Mouse (Mus musculus) cerebellum, postnatal 36 days (tissue): ENCODE measurements around the gene Prrc2a.

Experiments
- DNase-seq, 2 experiments: peaks; one replicate each; pipeline ENCODE4 v3.0.0; 2021 to 2022; ENCODE audit warnings: mixed read lengths in 2 of 2

The Prrc2a gene

DNA sequence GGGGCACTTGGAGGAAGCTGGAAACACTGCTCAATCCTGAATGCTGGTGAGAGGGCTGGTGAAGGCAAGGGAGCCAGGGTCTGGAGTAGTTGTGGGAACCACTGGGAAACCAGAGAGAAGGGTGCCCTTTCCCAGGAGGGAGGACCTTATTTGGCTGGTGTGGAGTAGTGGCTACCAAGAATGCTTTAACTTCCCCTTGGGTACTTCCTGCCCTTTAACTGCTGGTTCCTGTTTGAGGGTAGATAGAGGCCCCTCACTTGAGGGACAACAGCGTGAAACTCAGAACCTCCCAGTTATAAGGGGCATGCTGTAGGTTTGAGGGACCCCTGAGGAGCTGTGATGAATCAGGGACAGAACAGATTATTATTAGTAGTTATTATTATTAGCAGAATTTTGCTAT lies 24.5 kb upstream of the Prrc2a start:
- no peak for DNase-seq

- no peak for DNase-seq
Measured at GRCm38 (mm10) chr17:35187959-35188610, 23.4 kb upstream of the Prrc2a start, which contains the start of gene Lst1. Gene Lst1, minus strand, starts transcription at chr17:35188439.

- DNase-seq: no peak
Measured at GRCm38 (mm10) chr17:35187345-35187744, 22.6 kb upstream of the Prrc2a start.

DNA sequence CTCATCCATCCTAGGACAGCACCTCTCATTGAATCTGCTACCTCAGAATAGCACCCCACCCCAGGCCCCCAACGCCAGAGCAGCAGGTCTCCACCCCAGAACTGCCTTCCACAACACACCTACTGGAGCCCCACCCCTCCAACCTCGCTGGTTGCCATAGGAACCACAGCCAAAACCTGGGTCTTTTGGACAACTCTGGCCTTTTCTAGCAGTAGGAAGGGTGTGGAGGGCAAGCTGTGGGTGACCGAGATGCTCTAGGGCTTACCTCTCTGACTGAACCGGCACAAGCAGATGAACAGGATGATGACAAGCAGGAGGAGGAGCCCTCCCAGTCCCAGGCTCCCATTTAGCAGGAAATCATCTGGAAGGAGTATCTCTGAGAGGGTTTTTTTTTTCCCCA lies 22.0 kb upstream of the Prrc2a start:
- DNase-seq: no peak

DNA sequence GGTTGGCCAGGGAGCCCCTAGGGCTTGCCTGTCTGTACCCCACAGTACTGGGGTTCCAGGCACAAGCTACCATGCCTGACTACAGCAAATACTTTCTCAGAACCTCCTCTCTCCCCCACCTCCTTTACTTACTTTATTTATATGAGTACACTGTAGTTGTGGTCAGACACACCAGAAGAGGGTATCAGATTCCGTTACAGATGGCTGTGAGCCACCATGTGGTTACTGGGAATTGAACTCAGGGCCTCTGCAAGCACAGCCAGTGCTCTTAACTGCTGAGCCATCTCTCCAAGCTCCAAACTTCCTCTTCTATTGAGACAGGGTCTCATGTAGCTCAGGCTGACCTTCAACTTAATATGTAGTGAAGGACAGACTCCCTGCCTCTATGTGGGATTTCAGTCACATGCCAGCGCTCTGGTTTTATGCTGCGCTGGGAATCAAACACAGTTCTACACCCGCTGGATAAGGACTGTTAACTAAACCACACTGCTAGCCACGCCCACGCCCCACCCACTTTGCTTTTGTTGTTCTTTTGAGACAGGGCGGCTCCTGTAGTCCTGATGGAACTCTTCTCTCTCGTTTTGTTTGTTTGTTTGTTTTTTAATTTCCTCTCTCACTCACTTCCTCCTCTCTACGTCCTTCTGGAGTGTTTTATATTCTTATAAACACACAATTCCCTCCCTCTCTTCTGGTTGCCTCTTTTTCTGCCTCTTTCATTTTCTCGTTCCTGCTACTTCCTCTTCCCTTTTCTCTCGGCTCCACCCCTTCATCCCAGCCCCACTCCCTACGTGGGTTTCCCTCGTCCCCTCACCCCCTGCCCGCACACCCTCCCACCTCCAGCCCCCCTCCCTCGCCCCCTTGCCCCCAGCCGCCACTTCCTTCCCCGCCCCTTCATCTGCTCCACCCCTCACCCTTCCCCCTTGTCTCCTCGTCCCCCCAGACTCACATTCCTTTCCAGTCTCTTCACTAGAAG lies 21.2 kb upstream of the Prrc2a start:
- no peak for DNase-seq

GRCm38 (mm10) chr17:35180093-35180492 lies 15.4 kb upstream of the Prrc2a start:
- no peak for DNase-seq

- peak; percentile 28 to 49 for DNase-seq
Measured at GRCm38 (mm10) chr17:35178528-35178927, 13.8 kb upstream of the Prrc2a start.

DNA sequence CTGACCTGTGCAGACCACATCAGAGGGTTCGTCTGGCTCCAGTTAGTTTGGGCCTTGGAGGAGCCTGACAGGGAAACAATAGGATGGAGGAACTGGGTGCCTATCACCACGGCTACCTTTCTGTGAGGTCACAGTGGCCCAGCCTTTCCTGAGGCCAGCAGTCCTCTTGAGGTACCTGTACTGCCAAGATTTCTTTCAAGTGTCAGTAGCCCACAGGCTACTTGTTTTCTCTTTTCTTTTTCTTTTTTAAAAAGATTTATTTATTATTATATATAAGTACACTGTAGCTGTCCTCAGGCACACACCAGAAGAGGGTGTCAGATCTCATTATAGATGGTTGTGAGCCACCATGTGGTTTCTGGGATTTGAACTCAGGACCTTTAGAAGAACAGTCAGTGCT lies 11.3 kb upstream of the Prrc2a start, which contains the start of gene Aif1:
Gene Aif1 (minus strand): TSS at position 101 of the 400 bp plus-strand sequence.
- no peak for DNase-seq

GRCm38 (mm10) chr17:35175382-35175781 lies 10.7 kb upstream of the Prrc2a start:
- no peak for DNase-seq

DNA sequence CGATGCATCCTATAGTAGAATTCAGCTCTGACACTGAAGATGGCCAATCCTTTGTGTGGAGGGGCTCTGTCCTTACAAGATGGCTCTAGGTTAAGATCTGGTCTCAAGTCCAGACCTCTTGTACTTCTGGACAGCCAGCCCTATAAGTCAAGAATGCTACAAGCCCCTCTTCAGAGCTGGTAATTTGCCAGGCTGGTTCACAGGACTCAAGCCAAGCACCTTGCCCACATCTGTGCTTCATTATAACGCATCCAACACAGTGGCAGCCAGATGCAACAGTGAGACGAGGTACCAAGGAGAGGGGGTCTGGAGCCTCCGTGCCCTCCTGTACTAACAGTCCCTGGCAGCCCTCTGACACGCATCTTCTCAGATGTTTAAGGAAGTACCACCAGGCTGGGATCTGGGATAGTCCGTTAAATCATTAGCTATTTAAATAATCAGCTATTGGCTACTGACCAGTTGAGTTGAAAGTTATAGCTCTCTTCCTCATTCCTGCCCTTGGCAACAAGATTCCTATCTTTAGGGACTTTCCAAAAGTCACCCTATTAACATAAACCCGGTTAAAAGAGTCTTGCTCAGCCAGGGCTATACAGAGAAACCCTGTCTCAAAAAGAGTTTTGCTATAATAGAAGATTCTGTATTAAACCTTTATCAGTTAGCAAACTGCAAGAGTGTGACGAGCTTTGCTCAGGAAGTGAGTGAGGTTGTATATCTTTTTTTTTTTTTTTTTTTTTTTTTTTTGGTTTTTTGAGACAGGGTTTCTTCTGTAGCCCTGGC lies 9.7 kb upstream of the Prrc2a start:
- DNase-seq: no peak

DNA sequence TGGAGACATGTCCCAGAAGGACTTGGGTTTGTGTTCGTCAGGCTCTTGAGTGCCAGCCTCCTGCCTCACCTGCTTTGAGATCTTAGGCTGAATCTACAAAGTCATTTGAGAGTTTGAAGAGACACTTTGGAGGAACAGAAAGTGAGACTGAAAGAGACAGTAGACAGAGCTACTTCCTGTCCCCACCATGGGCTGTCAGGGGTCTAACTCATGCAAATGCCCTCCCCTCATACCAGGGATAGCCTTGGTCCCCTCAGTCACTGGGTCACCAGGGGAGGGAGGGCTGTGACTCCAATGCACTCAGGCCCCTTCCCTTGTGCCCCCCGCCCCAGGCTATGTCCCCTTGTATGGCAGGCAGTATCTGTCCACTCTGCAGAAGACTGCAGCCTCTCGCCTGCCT lies 8.6 kb upstream of the Prrc2a start:
- DNase-seq: no peak

DNA sequence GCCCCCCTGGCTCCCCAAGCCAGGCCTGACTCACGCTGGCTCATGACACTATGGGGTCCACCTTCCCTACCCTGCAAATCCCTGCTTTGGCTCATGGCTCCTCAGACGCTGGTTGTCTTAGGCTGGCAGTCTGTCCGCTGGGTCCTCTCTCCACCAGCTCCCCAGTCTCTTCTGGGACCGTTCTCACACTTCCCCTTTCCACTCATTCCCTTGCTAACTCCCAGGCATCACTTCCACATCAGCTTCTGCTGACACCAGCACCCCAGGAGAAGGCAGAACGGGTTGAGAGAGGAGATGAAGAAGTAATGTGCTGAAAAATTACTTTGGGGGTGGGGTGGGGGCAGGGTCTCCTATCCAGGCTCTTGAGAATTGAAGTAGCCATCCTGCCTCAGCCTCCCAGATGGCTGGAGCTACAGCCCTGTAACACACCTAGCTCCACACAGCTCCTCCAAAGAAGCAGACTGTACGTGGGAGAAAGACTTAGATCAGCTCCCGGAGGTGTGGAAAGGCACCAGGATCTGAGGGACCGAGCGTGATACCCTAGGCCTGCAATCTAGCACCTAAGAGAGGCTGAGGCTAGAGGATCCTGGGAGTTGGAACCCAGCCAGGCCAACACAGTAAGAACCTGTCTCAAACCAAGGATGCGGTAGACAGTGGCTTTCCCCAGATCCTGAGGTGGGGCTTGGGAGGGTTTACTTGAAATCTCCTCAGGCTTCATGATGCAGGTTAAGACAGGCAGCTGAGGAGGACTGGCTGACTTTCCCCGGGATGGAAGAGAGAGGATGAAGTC lies 7.9 kb upstream of the Prrc2a start:
- DNase-seq: no peak

GRCm38 (mm10) chr17:35168541-35169207 lies 4.0 kb upstream of the Prrc2a start:
- DNase-seq: peak in 1 of 2 experiments; percentile 39

GRCm38 (mm10) chr17:35167794-35168193 lies 3.1 kb upstream of the Prrc2a start:
- DNase-seq: no peak

DNA sequence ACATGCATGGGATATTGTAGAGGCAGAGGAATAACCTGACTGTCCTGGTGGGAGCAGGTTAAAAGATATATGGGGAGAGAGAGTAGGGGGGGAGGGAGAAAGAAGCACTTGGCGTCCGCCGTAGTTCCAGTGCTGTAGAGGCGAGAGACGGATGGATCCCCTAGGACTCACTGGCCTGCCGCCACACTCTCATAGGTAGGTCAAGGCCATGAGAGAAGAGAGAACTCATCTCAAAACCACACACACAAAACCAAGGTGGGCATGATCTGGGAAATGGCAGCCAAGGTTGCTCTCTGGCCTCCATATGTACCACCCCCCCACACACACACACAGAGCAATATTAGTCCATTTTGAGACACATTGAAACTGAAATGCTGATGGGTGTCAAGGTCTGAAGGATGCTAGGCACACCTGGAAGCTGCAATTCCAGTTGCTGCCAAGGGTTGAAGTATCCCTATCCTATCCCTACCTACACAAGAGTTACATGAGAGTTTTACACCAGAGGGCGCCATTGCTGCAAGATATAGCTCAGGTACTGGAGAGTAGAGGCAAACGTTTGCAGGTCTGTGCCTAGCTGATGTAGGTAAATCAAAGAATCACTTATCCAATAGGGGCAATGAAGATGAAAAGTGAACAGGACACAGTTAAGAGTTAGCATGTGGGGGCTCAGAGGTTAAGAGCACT lies 1.8 kb upstream of the Prrc2a start:
- peak; percentile 61 to 80 for DNase-seq

DNA sequence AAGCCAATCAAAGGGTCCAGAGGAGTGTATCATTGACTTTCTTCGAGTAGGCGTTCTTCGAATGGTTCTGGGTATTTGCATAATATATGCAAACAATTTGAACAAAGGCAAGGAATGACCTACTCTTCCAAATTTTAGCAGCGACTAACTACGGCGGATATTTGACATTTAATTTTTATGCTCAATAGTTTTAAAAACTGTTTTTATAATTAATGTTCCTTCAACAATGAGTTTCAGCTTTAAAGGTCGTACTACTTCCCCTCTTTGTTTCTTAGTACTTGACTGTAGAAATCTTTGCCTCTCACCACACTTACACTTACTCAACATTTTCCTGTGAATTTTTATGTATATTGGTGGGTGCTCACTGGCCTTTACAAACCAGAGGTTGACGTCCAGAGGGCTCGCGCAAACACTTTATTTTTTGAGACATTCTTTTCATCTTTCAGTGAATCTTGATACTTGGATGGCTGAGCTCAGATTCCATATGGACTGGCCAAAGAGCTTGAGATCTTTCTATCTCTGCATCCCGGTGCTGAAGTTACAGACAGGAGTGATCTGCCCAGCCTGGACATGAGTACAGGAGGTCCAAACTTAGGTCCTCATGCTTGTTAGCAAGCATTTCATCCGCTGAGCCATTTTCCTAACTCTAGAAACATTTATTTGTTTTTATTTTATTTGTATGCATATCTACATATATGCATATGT lies 906 bp upstream of the Prrc2a start:
- no peak for DNase-seq

GRCm38 (mm10) chr17:35164218-35164567 lies 504 bp downstream of the Prrc2a start:
- DNase-seq: peak in 1 of 2 experiments; percentile 45

GRCm38 (mm10) chr17:35163326-35164081 lies 1.2 kb downstream of the Prrc2a start:
- DNase-seq: no peak

- DNase-seq: no peak
Measured at GRCm38 (mm10) chr17:35162730-35163129, 2.0 kb downstream of the Prrc2a start.

DNA sequence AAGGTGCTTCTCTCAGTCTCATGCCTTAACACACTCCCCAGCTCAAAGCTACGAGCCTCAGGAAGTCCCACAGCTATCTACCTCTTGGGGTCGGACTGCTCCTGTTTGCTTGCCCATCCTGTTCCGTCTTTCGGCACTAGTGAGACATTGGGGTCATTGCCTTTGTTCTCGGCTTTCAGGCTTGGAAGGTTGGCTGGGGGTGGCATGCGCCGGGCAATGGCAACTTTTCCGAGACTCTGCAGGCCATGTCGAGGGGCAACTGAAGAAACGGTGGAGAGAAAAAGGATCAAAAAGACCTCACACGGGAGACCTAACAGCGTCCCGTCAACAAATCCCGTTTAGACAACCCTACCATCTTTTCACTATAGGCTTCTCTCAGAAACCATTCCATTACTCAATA lies 2.6 kb downstream of the Prrc2a start:
- DNase-seq: no peak
